Comparison of ENCODE assay signal across 16 mouse cellular contexts in genomic region chr2:173993431-173993955, GRCm38 (mm10).
DNase-seq lines count a peak whose midpoint lies in the region; ATAC-seq and TF ChIP-seq lines count a peak whose summit lies in the region.
"Had no signal": no experiment of that assay in that cellular context is flagged by ENCODE, and none has a peak within 500 bp of the region (broad histone marks: within the 10 kb centered on the region; RNA-seq: fewer than 3 reads in every experiment).

No protein-coding gene starts in this region.

- no peaks in the 10 kb centered on the region for H3K27me3 ChIP-seq in kidney, postnatal 0 days (ENCODE audit: insufficient read depth, low read length)
- H3K27me3 ChIP-seq in kidney, embryonic 14.5 days (ENCODE audit: control insufficient read depth, insufficient read depth, low read length), result no peaks in the 10 kb centered on the region
- no peaks in the 10 kb centered on the region for H3K27me3 ChIP-seq in neural tube, embryonic 13.5 days
- no peaks in the 10 kb centered on the region for H3K27me3 ChIP-seq in neural tube, embryonic 15.5 days (replicated peaks)
- no peaks in the 10 kb centered on the region for H3K27me3 ChIP-seq in hindbrain, embryonic 15.5 days
- no peaks in the 10 kb centered on the region for H3K27me3 ChIP-seq in stomach, postnatal 0 days (ENCODE audit: control insufficient read depth, insufficient read depth, low read length)
- H3K27me3 ChIP-seq: embryonic facial prominence, embryonic 12.5 days had no signal

- TF ChIP-seq EP300 in stomach, postnatal 0 days (optimal IDR thresholded peaks at IDR 0.05), result no peak

- intact Hi-C loops in heart, postnatal 14 days (cut with DNase I), result no loop called here

- 0 out of 2 replicates have a peak, but pooled peaks cover 5% of the 10 kb centered on the region for H3K4me1 ChIP-seq in kidney, postnatal 0 days (replicated peaks; ENCODE audit: insufficient read depth, low read length)
- peaks cover 21% of the 10 kb centered on the region for H3K4me1 ChIP-seq in kidney, embryonic 14.5 days (ENCODE audit: control insufficient read depth, insufficient read depth, low read length)
- H3K4me1 ChIP-seq in neural tube, embryonic 13.5 days (replicated peaks), result peaks cover 34% of the 10 kb centered on the region
- peaks cover 33% of the 10 kb centered on the region for H3K4me1 ChIP-seq in neural tube, embryonic 15.5 days
- peaks cover 29% of the 10 kb centered on the region for H3K4me1 ChIP-seq in hindbrain, embryonic 15.5 days (replicated peaks)
- H3K4me1 ChIP-seq in stomach, postnatal 0 days (replicated peaks; ENCODE audit: control insufficient read depth, insufficient read depth), result peaks cover 3% of the 10 kb centered on the region; the same call in 1 of the 2 replicates
- H3K4me1 ChIP-seq: megakaryocyte, embryonic 14.5 days had no signal

- H3K36me3 ChIP-seq in kidney, postnatal 0 days (ENCODE audit: insufficient read depth, low read length), result no peaks in the 10 kb centered on the region
- H3K36me3 ChIP-seq in kidney, embryonic 14.5 days (ENCODE audit: control insufficient read depth, insufficient read depth, low read length), result no peaks in the 10 kb centered on the region
- no peaks in the 10 kb centered on the region for H3K36me3 ChIP-seq in neural tube, embryonic 13.5 days
- no peaks in the 10 kb centered on the region for H3K36me3 ChIP-seq in neural tube, embryonic 15.5 days
- H3K36me3 ChIP-seq in hindbrain, embryonic 15.5 days, result no peaks in the 10 kb centered on the region
- H3K36me3 ChIP-seq in stomach, postnatal 0 days (ENCODE audit: control insufficient read depth, insufficient read depth, low read length), result no peaks in the 10 kb centered on the region
- H3K36me3 ChIP-seq: embryonic facial prominence, embryonic 12.5 days had no signal

- DNase-seq in kidney, postnatal 0 days (ENCODE audit: low spot score), result no peak
- no peak for DNase-seq in stomach, postnatal 0 days (ENCODE audit: low spot score)
- DNase-seq in heart, postnatal 14 days, result no peak
- DNase-seq: cerebellum, adult 11 months; cerebellum, postnatal 36 days; gastrocnemius, postnatal 10 days; heart, postnatal 36 days; kidney, adult 11 months; kidney, postnatal 36 days had no signal

- no peak for ATAC-seq in kidney, postnatal 0 days (replicated peaks; ENCODE audit: low FRiP score, low read depth)
- ATAC-seq in kidney, embryonic 14.5 days (ENCODE audit: low FRiP score, low TSS enrichment), result no peak
- 0 out of 2 replicates have a peak, but pooled peaks have one; percentile 1 for ATAC-seq in neural tube, embryonic 13.5 days (ENCODE audit: low read depth)
- ATAC-seq in neural tube, embryonic 15.5 days (ENCODE audit: low FRiP score), result no peak
- no peak for ATAC-seq in hindbrain, embryonic 15.5 days (ENCODE audit: low FRiP score, low read depth)
- peak; percentile 31; the same call in 1 of the 2 replicates for ATAC-seq in stomach, postnatal 0 days (ENCODE audit: low FRiP score, low TSS enrichment)
- ATAC-seq: activated CD4-positive, CD25-positive, alpha-beta regulatory T cell, adult 4 months had no signal

- no peak overlapping the region for H3K9ac ChIP-seq in kidney, postnatal 0 days (ENCODE audit: low read depth, low read length)
- H3K9ac ChIP-seq in kidney, embryonic 14.5 days (ENCODE audit: low read depth, low read length), result no peak overlapping the region
- no peak overlapping the region for H3K9ac ChIP-seq in neural tube, embryonic 13.5 days
- no peak overlapping the region for H3K9ac ChIP-seq in neural tube, embryonic 15.5 days (replicated peaks)
- H3K9ac ChIP-seq in hindbrain, embryonic 15.5 days, result no peak overlapping the region
- no peak overlapping the region for H3K9ac ChIP-seq in stomach, postnatal 0 days (ENCODE audit: low read length)
- H3K9ac ChIP-seq: embryonic facial prominence, embryonic 12.5 days had no signal

- no peaks in the 10 kb centered on the region for H3K9me3 ChIP-seq in kidney, postnatal 0 days (replicated peaks; ENCODE audit: low read length)
- no peaks in the 10 kb centered on the region for H3K9me3 ChIP-seq in kidney, embryonic 14.5 days (ENCODE audit: control insufficient read depth, low read length)
- no peaks in the 10 kb centered on the region for H3K9me3 ChIP-seq in neural tube, embryonic 13.5 days
- H3K9me3 ChIP-seq in neural tube, embryonic 15.5 days (replicated peaks), result no peaks in the 10 kb centered on the region
- H3K9me3 ChIP-seq in hindbrain, embryonic 15.5 days, result no peaks in the 10 kb centered on the region
- H3K9me3 ChIP-seq in stomach, postnatal 0 days (ENCODE audit: control insufficient read depth, low read length), result no peaks in the 10 kb centered on the region
- H3K9me3 ChIP-seq: embryonic facial prominence, embryonic 12.5 days had no signal

- WGBS in kidney, postnatal 0 days, result 79% methylated on average over 5 of the region's 5 CpGs
- WGBS in kidney, embryonic 14.5 days, result 76% methylated on average over 5 of the region's 5 CpGs
- 80% methylated on average over 5 of the region's 5 CpGs for WGBS in neural tube, embryonic 13.5 days
- WGBS in neural tube, embryonic 15.5 days, result 82% methylated on average over 5 of the region's 5 CpGs
- 83% methylated on average over 5 of the region's 5 CpGs for WGBS in hindbrain, embryonic 15.5 days
- 69% methylated on average over 5 of the region's 5 CpGs for WGBS in stomach, postnatal 0 days

- no peak for TF ChIP-seq CTCF in kidney, postnatal 0 days (IDR thresholded peaks at IDR 0.05; ENCODE audit: low read depth)
- no peak for TF ChIP-seq CTCF in stomach, postnatal 0 days (IDR thresholded peaks at IDR 0.05; ENCODE audit: low read depth)

- H3K27ac ChIP-seq in kidney, postnatal 0 days, result 0 out of 2 replicates have a peak overlapping the region, but pooled peaks have one; percentile 1
- no peak overlapping the region for H3K27ac ChIP-seq in kidney, embryonic 14.5 days (ENCODE audit: low read depth, low read length)
- H3K27ac ChIP-seq in neural tube, embryonic 13.5 days (replicated peaks), result peak overlapping the region; percentile 42
- no peak overlapping the region for H3K27ac ChIP-seq in neural tube, embryonic 15.5 days (replicated peaks)
- H3K27ac ChIP-seq in hindbrain, embryonic 15.5 days (replicated peaks), result peak overlapping the region; percentile 36; the same call in 1 of the 2 replicates
- H3K27ac ChIP-seq in stomach, postnatal 0 days (replicated peaks), result no peak overlapping the region
- H3K27ac ChIP-seq: embryonic facial prominence, embryonic 12.5 days had no signal

- no peak overlapping the region for H3K4me2 ChIP-seq in kidney, postnatal 0 days (ENCODE audit: low read length)
- no peak overlapping the region for H3K4me2 ChIP-seq in kidney, embryonic 14.5 days (replicated peaks; ENCODE audit: low read depth, low read length)
- no peak overlapping the region for H3K4me2 ChIP-seq in neural tube, embryonic 13.5 days
- no peak overlapping the region for H3K4me2 ChIP-seq in neural tube, embryonic 15.5 days
- no peak overlapping the region for H3K4me2 ChIP-seq in hindbrain, embryonic 15.5 days
- H3K4me2 ChIP-seq in stomach, postnatal 0 days (replicated peaks; ENCODE audit: low read depth), result no peak overlapping the region
- H3K4me2 ChIP-seq: embryonic facial prominence, embryonic 12.5 days had no signal

- H3K4me3 ChIP-seq in kidney, postnatal 0 days (replicated peaks; ENCODE audit: low read depth, low read length), result no peak overlapping the region
- no peak overlapping the region for H3K4me3 ChIP-seq in kidney, embryonic 14.5 days (ENCODE audit: low read length)
- H3K4me3 ChIP-seq in neural tube, embryonic 13.5 days, result no peak overlapping the region
- no peak overlapping the region for H3K4me3 ChIP-seq in neural tube, embryonic 15.5 days (replicated peaks)
- H3K4me3 ChIP-seq in hindbrain, embryonic 15.5 days, result no peak overlapping the region
- no peak overlapping the region for H3K4me3 ChIP-seq in stomach, postnatal 0 days (ENCODE audit: low read depth, low read length)
- H3K4me3 ChIP-seq: embryonic facial prominence, embryonic 12.5 days; megakaryocyte, embryonic 14.5 days had no signal

Comparison
In these comparisons a context has a peak if more than half of its experiments do, and no peak if none do; other contexts are left out.
1. ATAC-seq: peak in neural tube, embryonic 13.5 days (single experiment) and stomach, postnatal 0 days (single experiment); none in kidney, postnatal 0 days (single experiment), kidney, embryonic 14.5 days (single experiment), neural tube, embryonic 15.5 days (single experiment) and hindbrain, embryonic 15.5 days (single experiment).
2. H3K27ac ChIP-seq: peak in kidney, postnatal 0 days (single experiment), neural tube, embryonic 13.5 days (single experiment) and hindbrain, embryonic 15.5 days (single experiment); none in kidney, embryonic 14.5 days (single experiment), neural tube, embryonic 15.5 days (single experiment) and stomach, postnatal 0 days (single experiment).